Mouse (Mus musculus): ENCODE data around the gene Nuak1. TPM values are rescaled to one million over a fixed set of nuclear protein-coding genes. Genes with fewer than 3 reads are reported as not detected.

Nuak1 gene
- total and polyA plus RNA-seq, 2 experiments from 2014 or later = 2.7 to 37.9 TPM

GRCm38 (mm10) chr10:84379366-84379765, 61.0 kb downstream of the Nuak1 start:
- H3K9me3 ChIP-seq (ENCODE audit: low read length) = no peaks in the 10 kb centered on the region
- peaks cover 14% of the 10 kb centered on the region for H3K36me3 ChIP-seq (ENCODE audit: insufficient read depth, low read length)
- H3K27ac ChIP-seq (ENCODE audit: low read depth, low read length) = no peak overlapping the region
- ATAC-seq (ENCODE audit: low FRiP score) = no peak
- no peak overlapping the region for H3K9ac ChIP-seq (replicated peaks; ENCODE audit: low read length, poor library complexity, severe bottlenecking)
- no peaks in the 10 kb centered on the region for H3K4me1 ChIP-seq (ENCODE audit: insufficient read depth, low read length)
- DNase-seq (ENCODE audit: low spot score) = no peak
- no peaks in the 10 kb centered on the region for H3K27me3 ChIP-seq (ENCODE audit: insufficient read depth, low read length)
- no peak overlapping the region for H3K4me3 ChIP-seq (ENCODE audit: low read depth, low read length)
- 81% methylated on average over 1 of the region's 1 CpGs for WGBS
- H3K4me2 ChIP-seq (ENCODE audit: low read depth, low read length, poor library complexity, severe bottlenecking) = no peak overlapping the region
- no peak for TF ChIP-seq CTCF (IDR thresholded peaks at IDR 0.05)

- H3K9me3 ChIP-seq (ENCODE audit: low read length) = no peaks in the 10 kb centered on the region
- DNase-seq (ENCODE audit: low spot score) (no peak), ATAC-seq (ENCODE audit: low FRiP score) (no peak)
- no peak overlapping the region for H3K4me3 ChIP-seq (ENCODE audit: low read depth, low read length)
- WGBS = 95% methylated on average over 11 of the region's 11 CpGs
- H3K27ac ChIP-seq (ENCODE audit: low read depth, low read length) = no peak overlapping the region
- no peaks in the 10 kb centered on the region for H3K4me1 ChIP-seq (ENCODE audit: insufficient read depth, low read length)
- no peak for TF ChIP-seq CTCF (IDR thresholded peaks at IDR 0.05)
- H3K4me2 ChIP-seq (ENCODE audit: low read depth, low read length, poor library complexity, severe bottlenecking) = no peak overlapping the region
- no peaks in the 10 kb centered on the region for H3K27me3 ChIP-seq (ENCODE audit: insufficient read depth, low read length)
- H3K9ac ChIP-seq (replicated peaks; ENCODE audit: low read length, poor library complexity, severe bottlenecking) = no peak overlapping the region
- peaks cover 18% of the 10 kb centered on the region for H3K36me3 ChIP-seq (ENCODE audit: insufficient read depth, low read length)
These were observed 62.4 kb downstream of the Nuak1 start for GRCm38 (mm10) chr10:84377956-84378355.

DNA sequence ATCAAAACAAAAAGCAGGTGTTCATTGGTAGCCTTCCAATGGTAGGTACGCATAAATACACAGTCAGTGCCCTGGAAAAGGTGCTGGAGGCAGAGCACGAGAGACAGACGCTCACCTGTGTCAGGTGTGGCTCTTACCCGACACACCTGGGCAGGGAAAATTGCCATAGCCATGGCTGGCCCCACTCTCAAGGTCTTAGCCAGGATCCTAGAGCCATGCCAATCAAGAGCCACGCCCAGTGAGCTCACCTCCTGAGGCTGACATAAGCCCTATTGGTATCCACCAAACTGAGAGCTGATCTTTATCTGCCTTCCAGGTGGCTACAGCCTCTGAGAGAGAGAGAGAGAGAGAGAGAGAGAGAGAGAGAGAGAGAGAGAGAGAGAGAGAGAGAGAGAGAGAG, 64.1 kb downstream of the Nuak1 start:
- Histone ChIP-seq H3K4me1 (ENCODE audit: insufficient read depth, low read length) (peaks cover 9% of the 10 kb centered on the region), H3K27ac (ENCODE audit: low read depth, low read length) (no peak overlapping the region), H3K9ac (replicated peaks; ENCODE audit: low read length, poor library complexity, severe bottlenecking) (no peak overlapping the region), H3K4me2 (ENCODE audit: low read depth, low read length, poor library complexity, severe bottlenecking) (no peak overlapping the region), H3K9me3 (ENCODE audit: low read length) (no peaks in the 10 kb centered on the region), H3K36me3 (ENCODE audit: insufficient read depth, low read length) (peaks cover 18% of the 10 kb centered on the region), H3K4me3 (ENCODE audit: low read depth, low read length) (no peak overlapping the region), H3K27me3 (ENCODE audit: insufficient read depth, low read length) (no peaks in the 10 kb centered on the region)
- TF ChIP-seq CTCF (IDR thresholded peaks at IDR 0.05) = no peak
- ATAC-seq (ENCODE audit: low FRiP score) (no peak), DNase-seq (ENCODE audit: low spot score) (no peak)
- 94% methylated on average over 5 of the region's 5 CpGs for WGBS

DNA sequence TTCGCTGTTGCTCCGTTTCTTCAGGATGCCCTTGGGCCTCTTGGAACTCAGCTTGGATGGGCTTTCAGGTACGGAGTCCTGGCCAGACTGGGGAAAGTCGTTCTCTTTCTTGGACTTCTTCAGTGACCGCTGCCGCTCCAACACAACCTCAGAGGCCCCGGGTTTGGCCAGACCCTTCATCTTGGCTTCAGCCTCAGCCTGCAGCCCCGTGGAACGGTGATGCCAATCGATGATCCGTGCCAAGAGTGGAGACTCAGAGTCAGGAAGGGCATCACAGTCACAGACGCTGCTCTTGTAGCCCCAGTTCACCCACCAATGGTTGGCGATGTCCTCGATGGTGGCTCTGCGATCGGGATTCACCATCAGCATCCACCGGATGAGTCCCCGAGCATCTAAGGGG, 65.4 kb downstream of the Nuak1 start:
- Histone ChIP-seq H3K27ac (ENCODE audit: low read depth, low read length) (no peak overlapping the region), H3K9me3 (ENCODE audit: low read length) (no peaks in the 10 kb centered on the region), H3K4me2 (ENCODE audit: low read depth, low read length, poor library complexity, severe bottlenecking) (no peak overlapping the region), H3K36me3 (ENCODE audit: insufficient read depth, low read length) (peaks cover 18% of the 10 kb centered on the region), H3K27me3 (ENCODE audit: insufficient read depth, low read length) (no peaks in the 10 kb centered on the region), H3K4me3 (ENCODE audit: low read depth, low read length) (no peak overlapping the region), H3K9ac (replicated peaks; ENCODE audit: low read length, poor library complexity, severe bottlenecking) (no peak overlapping the region), H3K4me1 (ENCODE audit: insufficient read depth, low read length) (peaks cover 9% of the 10 kb centered on the region)
- no peak for DNase-seq (ENCODE audit: low spot score)
- TF ChIP-seq CTCF (IDR thresholded peaks at IDR 0.05) = no peak
- ATAC-seq (ENCODE audit: low FRiP score) = no peak
- 98% methylated on average over 18 of the region's 18 CpGs for WGBS

GRCm38 (mm10) chr10:84373476-84373875, 66.9 kb downstream of the Nuak1 start:
- peaks cover 18% of the 10 kb centered on the region for H3K36me3 ChIP-seq (ENCODE audit: insufficient read depth, low read length)
- no peak overlapping the region for H3K27ac ChIP-seq (ENCODE audit: low read depth, low read length)
- DNase-seq (ENCODE audit: low spot score) (no peak), ATAC-seq (ENCODE audit: low FRiP score) (no peak)
- no peak for TF ChIP-seq CTCF (IDR thresholded peaks at IDR 0.05)
- 78% methylated on average over 2 of the region's 2 CpGs for WGBS
- no peak overlapping the region for H3K4me2 ChIP-seq (ENCODE audit: low read depth, low read length, poor library complexity, severe bottlenecking)
- H3K9me3 ChIP-seq (ENCODE audit: low read length) = no peaks in the 10 kb centered on the region
- no peak overlapping the region for H3K9ac ChIP-seq (replicated peaks; ENCODE audit: low read length, poor library complexity, severe bottlenecking)
- H3K4me1 ChIP-seq (ENCODE audit: insufficient read depth, low read length) = peaks cover 9% of the 10 kb centered on the region
- no peaks in the 10 kb centered on the region for H3K27me3 ChIP-seq (ENCODE audit: insufficient read depth, low read length)
- H3K4me3 ChIP-seq (ENCODE audit: low read depth, low read length) = no peak overlapping the region

- H3K27ac ChIP-seq (ENCODE audit: low read depth, low read length) = no peak overlapping the region
- no peaks in the 10 kb centered on the region for H3K27me3 ChIP-seq (ENCODE audit: insufficient read depth, low read length)
- H3K9ac ChIP-seq (replicated peaks; ENCODE audit: low read length, poor library complexity, severe bottlenecking) = no peak overlapping the region
- ATAC-seq (ENCODE audit: low FRiP score) = peak; percentile 83
- TF ChIP-seq CTCF (IDR thresholded peaks at IDR 0.05) = no peak
- no peak for DNase-seq (ENCODE audit: low spot score)
- peaks cover 9% of the 10 kb centered on the region for H3K4me1 ChIP-seq (ENCODE audit: insufficient read depth, low read length)
- no peak overlapping the region for H3K4me3 ChIP-seq (ENCODE audit: low read depth, low read length)
- peaks cover 13% of the 10 kb centered on the region for H3K36me3 ChIP-seq (ENCODE audit: insufficient read depth, low read length)
- peak overlapping the region; percentile 20; the same call in 1 of the 2 replicates for H3K4me2 ChIP-seq (ENCODE audit: low read depth, low read length, poor library complexity, severe bottlenecking)
- H3K9me3 ChIP-seq (ENCODE audit: low read length) = no peaks in the 10 kb centered on the region
- WGBS = 27% methylated on average over 18 of the region's 18 CpGs
These were observed 68.0 kb downstream of the Nuak1 start for GRCm38 (mm10) chr10:84372161-84373095.

All from midbrain, postnatal 0 days (tissue).